Mouse (Mus musculus): Measurements from ENCODE around the gene Rnf145. TPM values are rescaled to one million over a fixed set of nuclear protein-coding genes. Genes with fewer than 3 reads are reported as not detected.

Gene Rnf145
- polyA plus RNA-seq, 1 experiment, result 361 TPM

GRCm38 (mm10) chr11:44530382-44530781, 11.6 kb downstream of the Rnf145 start:
- TF ChIP-seq CTCF (IDR thresholded peaks at IDR 0.05; ENCODE audit: borderline replicate concordance, control insufficient read depth, extremely low read depth, insufficient read depth, low read length, poor library complexity), result no peak
- no peak for TF ChIP-seq POLR2A (IDR thresholded peaks at IDR 0.05; ENCODE audit: control insufficient read depth, extremely low read depth, insufficient read depth, low read length, poor library complexity)
- Histone ChIP-seq H3K4me1 (replicated peaks; ENCODE audit: control insufficient read depth, insufficient read depth, low read length) (peaks cover 22% of the 10 kb centered on the region), H3K36me3 (ENCODE audit: control insufficient read depth, insufficient read depth, low read length) (peaks cover 79% of the 10 kb centered on the region), H3K27me3 (ENCODE audit: control insufficient read depth, insufficient read depth, low read length) (no peaks in the 10 kb centered on the region), H3K4me3 (ENCODE audit: control insufficient read depth, insufficient read depth, low read length) (no peak overlapping the region), H3K27ac (ENCODE audit: control insufficient read depth, insufficient read depth, low read length) (no peak overlapping the region)
- WGBS, result 91% methylated on average over 8 of the region's 8 CpGs
- DNase-seq, result no peak

- TF ChIP-seq CTCF (IDR thresholded peaks at IDR 0.05; ENCODE audit: borderline replicate concordance, control insufficient read depth, extremely low read depth, insufficient read depth, low read length, poor library complexity) (no peak), POLR2A (IDR thresholded peaks at IDR 0.05; ENCODE audit: control insufficient read depth, extremely low read depth, insufficient read depth, low read length, poor library complexity) (no peak)
- WGBS, result 98% methylated on average over 11 of the region's 11 CpGs
Observed at GRCm38 (mm10) chr11:44530867-44531266, 12.1 kb downstream of the Rnf145 start.

GRCm38 (mm10) chr11:44531617-44532016, 12.9 kb downstream of the Rnf145 start:
- Histone ChIP-seq H3K27me3 (ENCODE audit: control insufficient read depth, insufficient read depth, low read length) (no peaks in the 10 kb centered on the region), H3K36me3 (ENCODE audit: control insufficient read depth, insufficient read depth, low read length) (peaks cover 75% of the 10 kb centered on the region), H3K4me3 (ENCODE audit: control insufficient read depth, insufficient read depth, low read length) (no peak overlapping the region), H3K4me1 (replicated peaks; ENCODE audit: control insufficient read depth, insufficient read depth, low read length) (peaks cover 20% of the 10 kb centered on the region), H3K27ac (ENCODE audit: control insufficient read depth, insufficient read depth, low read length) (no peak overlapping the region)
- DNase-seq, result no peak
- TF ChIP-seq POLR2A (IDR thresholded peaks at IDR 0.05; ENCODE audit: control insufficient read depth, extremely low read depth, insufficient read depth, low read length, poor library complexity) (no peak), CTCF (IDR thresholded peaks at IDR 0.05; ENCODE audit: borderline replicate concordance, control insufficient read depth, extremely low read depth, insufficient read depth, low read length, poor library complexity) (no peak)
- WGBS, result 96% methylated on average over 4 of the region's 4 CpGs

More at GRCm38 (mm10) chr11:44530867-44531266, 12.1 kb downstream of the Rnf145 start:
- Histone ChIP-seq H3K27ac (ENCODE audit: control insufficient read depth, insufficient read depth, low read length) (no peak overlapping the region), H3K27me3 (ENCODE audit: control insufficient read depth, insufficient read depth, low read length) (no peaks in the 10 kb centered on the region), H3K36me3 (ENCODE audit: control insufficient read depth, insufficient read depth, low read length) (peaks cover 80% of the 10 kb centered on the region), H3K4me1 (replicated peaks; ENCODE audit: control insufficient read depth, insufficient read depth, low read length) (peaks cover 22% of the 10 kb centered on the region), H3K4me3 (ENCODE audit: control insufficient read depth, insufficient read depth, low read length) (no peak overlapping the region)
- DNase-seq, result no peak

GRCm38 (mm10) chr11:44532846-44533781, 14.3 kb downstream of the Rnf145 start:
- WGBS, result 97% methylated on average over 17 of the region's 17 CpGs
- no peak for DNase-seq
- Histone ChIP-seq H3K36me3 (ENCODE audit: control insufficient read depth, insufficient read depth, low read length) (peaks cover 71% of the 10 kb centered on the region), H3K27me3 (ENCODE audit: control insufficient read depth, insufficient read depth, low read length) (no peaks in the 10 kb centered on the region), H3K4me3 (ENCODE audit: control insufficient read depth, insufficient read depth, low read length) (no peak overlapping the region), H3K4me1 (replicated peaks; ENCODE audit: control insufficient read depth, insufficient read depth, low read length) (peaks cover 18% of the 10 kb centered on the region), H3K27ac (ENCODE audit: control insufficient read depth, insufficient read depth, low read length) (no peak overlapping the region)
- no peak for TF ChIP-seq POLR2A (IDR thresholded peaks at IDR 0.05; ENCODE audit: control insufficient read depth, extremely low read depth, insufficient read depth, low read length, poor library complexity)
- TF ChIP-seq CTCF (IDR thresholded peaks at IDR 0.05; ENCODE audit: borderline replicate concordance, control insufficient read depth, extremely low read depth, insufficient read depth, low read length, poor library complexity), result no peak

- H3K36me3 ChIP-seq (ENCODE audit: control insufficient read depth, insufficient read depth, low read length), result peaks cover 56% of the 10 kb centered on the region
- TF ChIP-seq CTCF (IDR thresholded peaks at IDR 0.05; ENCODE audit: borderline replicate concordance, control insufficient read depth, extremely low read depth, insufficient read depth, low read length, poor library complexity) (no peak), POLR2A (IDR thresholded peaks at IDR 0.05; ENCODE audit: control insufficient read depth, extremely low read depth, insufficient read depth, low read length, poor library complexity) (no peak)
- no peak for DNase-seq
- no peak overlapping the region for H3K4me3 ChIP-seq (ENCODE audit: control insufficient read depth, insufficient read depth, low read length)
- H3K4me1 ChIP-seq (replicated peaks; ENCODE audit: control insufficient read depth, insufficient read depth, low read length), result peaks cover 18% of the 10 kb centered on the region
- no peak overlapping the region for H3K27ac ChIP-seq (ENCODE audit: control insufficient read depth, insufficient read depth, low read length)
- no peaks in the 10 kb centered on the region for H3K27me3 ChIP-seq (ENCODE audit: control insufficient read depth, insufficient read depth, low read length)
- WGBS, result 97% methylated on average over 12 of the region's 12 CpGs
Observed at GRCm38 (mm10) chr11:44534999-44535750, 16.4 kb downstream of the Rnf145 start.

GRCm38 (mm10) chr11:44537403-44537802, 18.6 kb downstream of the Rnf145 start:
- peaks cover 27% of the 10 kb centered on the region for H3K4me1 ChIP-seq (replicated peaks; ENCODE audit: control insufficient read depth, insufficient read depth, low read length)
- TF ChIP-seq CTCF (IDR thresholded peaks at IDR 0.05; ENCODE audit: borderline replicate concordance, control insufficient read depth, extremely low read depth, insufficient read depth, low read length, poor library complexity) (no peak), POLR2A (IDR thresholded peaks at IDR 0.05; ENCODE audit: control insufficient read depth, extremely low read depth, insufficient read depth, low read length, poor library complexity) (no peak)
- H3K27ac ChIP-seq (ENCODE audit: control insufficient read depth, insufficient read depth, low read length), result no peak overlapping the region
- no peaks in the 10 kb centered on the region for H3K27me3 ChIP-seq (ENCODE audit: control insufficient read depth, insufficient read depth, low read length)
- no peak for DNase-seq
- 91% methylated on average over 7 of the region's 7 CpGs for WGBS
- H3K4me3 ChIP-seq (ENCODE audit: control insufficient read depth, insufficient read depth, low read length), result no peak overlapping the region
- H3K36me3 ChIP-seq (ENCODE audit: control insufficient read depth, insufficient read depth, low read length), result peaks cover 44% of the 10 kb centered on the region

Data from thymus, adult 2 months (tissue).